Mouse (Mus musculus) heart, embryonic 16.5 days (tissue): ENCODE measurements around the gene Anapc16. TPM values are rescaled to one million over a fixed set of nuclear protein-coding genes. Genes with fewer than 3 reads are reported as not detected.

ENCODE experiments used
- ATAC-seq: fragments of 200-750 bp; cut with Nextera tagmentation; replicated peaks from 2 replicates; pipeline ENCODE4 v1.8.0; 2017; ENCODE audit warnings: moderate number of reproducible peaks; ENCODE audit not compliant: insufficient read depth, low FRiP score; ENCODE audit errors: extremely low read depth
- H3K27ac ChIP-seq: fragments of 300-500 bp; sonication (generic); 2 replicates; pipeline ENCODE4 v1.5.1; 2014; ENCODE audit warnings: mild to moderate bottlenecking, low read length, control low read depth, moderate library complexity
- H3K27me3 ChIP-seq: fragments of 300-500 bp; sonication (generic); 2 replicates; pipeline ENCODE4 v1.6.1; 2014; ENCODE audit warnings: low read length, mixed read lengths; ENCODE audit not compliant: control insufficient read depth, insufficient read depth
- H3K36me3 ChIP-seq: fragments of 300-500 bp; sonication (generic); 2 replicates; pipeline ENCODE4 v1.6.1; 2014; ENCODE audit not compliant: control insufficient read depth, insufficient read depth
- H3K4me1 ChIP-seq: fragments of 300-500 bp; sonication (generic); 2 replicates; pipeline ENCODE4 v1.6.1; 2014; ENCODE audit warnings: low read length, mixed read lengths; ENCODE audit not compliant: control insufficient read depth, insufficient read depth
- H3K4me2 ChIP-seq: fragments of 300-500 bp; sonication (generic); 2 replicates; pipeline ENCODE4 v1.6.1; 2014; ENCODE audit warnings: low read depth, mild to moderate bottlenecking, control low read depth, low read length
- H3K4me3 ChIP-seq: fragments of 300-500 bp; sonication (generic); 2 replicates; pipeline ENCODE4 v1.5.1; 2014; ENCODE audit warnings: mild to moderate bottlenecking, control low read depth, low read length
- H3K9ac ChIP-seq: fragments of 300-500 bp; sonication (generic); 2 replicates; pipeline ENCODE4 v1.6.1; 2014; ENCODE audit warnings: low read length, control low read depth
- H3K9me3 ChIP-seq: fragments of 300-500 bp; sonication (generic); replicated peaks from 2 replicates; pipeline ENCODE4 v1.6.1; 2016; ENCODE audit warnings: low read length; ENCODE audit not compliant: control insufficient read depth
- WGBS: fragments of 180-500 bp; shearing (Covaris S2); extraction: QIAGEN DNeasy Blood & Tissue Kit; methylation state at CpG from one replicate; pipeline ENCODE4 v1.1.7; 2014; 5-methylcytosine and 5-hydroxymethylcytosine counted together
- polyA plus RNA-seq: library from polyadenylated mRNA; unstranded; fragments of >200 nt; fragmentation: Nextera tagmentation; extraction: Ambion mirVana; gene quantifications from 2 replicates; pipeline ENCODE4 v1.2.1, GENCODE M21; 2015

Anapc16 gene
- polyA plus RNA-seq, 1 experiment from 2014 or later: 89.3 TPM

DNA sequence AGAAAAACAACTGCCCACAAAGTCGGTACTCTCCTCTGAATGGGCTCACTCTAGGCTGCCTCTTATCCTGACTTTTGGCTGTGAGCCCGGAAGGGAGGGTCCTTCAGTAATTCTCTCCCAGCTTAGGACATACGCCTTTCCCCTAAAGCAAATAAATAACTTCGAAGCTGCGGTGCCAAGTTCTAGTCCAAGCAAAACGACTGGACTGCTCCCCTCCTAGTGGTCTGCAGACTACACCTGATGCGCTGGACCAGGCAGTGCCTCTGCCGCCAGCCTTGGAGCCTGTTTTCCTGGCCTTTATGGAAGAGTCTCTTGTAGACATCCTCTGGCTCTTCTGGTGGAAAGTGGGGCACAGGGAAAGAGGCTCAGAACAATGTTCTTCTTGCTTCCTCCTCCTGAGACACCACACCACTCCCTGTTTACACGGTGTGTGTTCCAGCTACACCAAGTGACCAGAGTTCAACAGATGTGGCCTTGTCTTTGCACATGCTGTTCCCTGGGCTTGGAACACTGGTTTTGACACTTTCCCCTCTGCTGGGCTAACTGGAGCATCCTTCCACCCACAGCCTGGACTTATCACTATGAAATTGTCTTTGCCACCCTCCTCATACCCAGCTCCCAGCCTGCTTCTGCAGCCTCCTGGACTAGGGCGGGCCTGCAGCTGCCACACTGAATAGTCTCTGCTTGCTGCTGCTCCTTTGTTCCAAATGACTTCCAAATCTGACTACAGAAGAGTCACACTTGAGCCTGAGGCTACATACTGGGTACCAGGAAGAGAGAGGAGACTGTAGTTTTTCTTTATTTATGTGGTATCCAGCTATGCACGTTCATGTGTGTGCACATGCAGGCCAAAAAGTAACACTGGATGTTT, 23.8 kb downstream of the Anapc16 start:
- Histone ChIP-seq H3K9me3 (no peaks in the 10 kb centered on the region), H3K27ac (peak overlapping the region; percentile 81), H3K4me3 (no peak overlapping the region), H3K36me3 (no peaks in the 10 kb centered on the region), H3K27me3 (no peaks in the 10 kb centered on the region), H3K4me2 (no peak overlapping the region), H3K9ac (peak overlapping the region; percentile 47), H3K4me1 (peaks cover 60% of the 10 kb centered on the region)
- peak; percentile 57 for ATAC-seq
- 32% methylated on average over 11 of the region's 11 CpGs for WGBS

DNA sequence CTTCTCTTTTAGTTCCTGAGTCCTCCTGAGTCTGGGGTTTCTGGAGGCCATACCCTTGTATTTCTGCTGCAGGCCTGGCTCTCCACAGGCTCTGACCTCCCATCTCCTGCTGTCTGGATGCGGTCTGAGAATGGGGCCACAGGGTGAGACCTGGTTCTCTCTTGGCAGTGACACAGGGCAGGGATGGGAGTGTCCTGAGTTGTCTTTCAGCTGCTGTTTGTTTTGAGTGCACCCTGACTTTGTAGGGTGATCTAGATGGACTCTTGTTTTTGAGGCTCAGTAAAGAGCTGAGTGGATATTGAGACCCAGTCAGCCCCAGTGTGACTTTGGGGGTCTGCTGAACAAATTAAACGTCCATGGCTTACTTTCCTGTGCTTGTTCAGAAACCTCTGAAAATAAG, 24.5 kb downstream of the Anapc16 start:
- Histone ChIP-seq H3K4me2 (no peak overlapping the region; the same call in 1 of the 2 replicates), H3K27me3 (no peaks in the 10 kb centered on the region), H3K36me3 (no peaks in the 10 kb centered on the region), H3K9ac (peak overlapping the region; percentile 47), H3K4me3 (no peak overlapping the region), H3K4me1 (peaks cover 67% of the 10 kb centered on the region), H3K9me3 (no peaks in the 10 kb centered on the region), H3K27ac (peak overlapping the region; percentile 81)
- ATAC-seq: no peak
- WGBS: 40% methylated on average over 2 of the region's 2 CpGs

DNA sequence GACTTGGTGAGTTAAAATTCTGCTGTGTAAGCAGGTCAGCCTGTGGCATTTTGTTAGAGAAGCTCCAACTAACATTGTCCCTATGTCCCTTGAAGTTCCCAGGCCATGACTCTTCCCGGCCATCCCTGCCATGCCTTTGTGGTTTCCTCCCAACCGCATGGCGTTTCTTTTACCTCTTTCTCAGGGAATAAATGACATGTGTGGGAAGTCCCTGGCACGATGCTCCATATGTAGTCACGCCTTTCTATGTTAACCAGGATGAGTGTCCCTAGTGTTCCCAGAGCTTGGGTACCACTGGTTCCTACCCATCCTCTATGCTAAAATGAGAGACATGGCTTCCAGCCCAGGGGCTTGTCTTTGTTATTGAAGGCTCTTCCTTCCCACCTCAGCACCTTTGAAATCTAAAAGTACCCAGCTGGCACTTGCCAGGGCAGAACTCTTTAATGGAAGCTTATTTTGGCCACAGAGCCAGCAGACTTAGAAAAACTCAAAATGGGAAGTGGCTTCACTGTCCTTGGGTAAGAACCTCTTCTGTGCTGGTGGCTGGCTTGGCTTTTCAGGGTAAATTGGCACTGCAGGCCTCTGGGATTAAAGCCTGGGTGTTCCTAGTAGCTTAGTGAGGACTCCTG, 25.1 kb downstream of the Anapc16 start:
- Histone ChIP-seq H3K27ac (peak overlapping the region; percentile 81), H3K4me1 (peaks cover 69% of the 10 kb centered on the region), H3K4me2 (no peak overlapping the region), H3K4me3 (no peak overlapping the region), H3K9me3 (no peaks in the 10 kb centered on the region), H3K27me3 (no peaks in the 10 kb centered on the region), H3K9ac (peak overlapping the region; percentile 47; the same call in 1 of the 2 replicates), H3K36me3 (no peaks in the 10 kb centered on the region)
- ATAC-seq: no peak
- WGBS: 90% methylated on average over 5 of the region's 5 CpGs

DNA sequence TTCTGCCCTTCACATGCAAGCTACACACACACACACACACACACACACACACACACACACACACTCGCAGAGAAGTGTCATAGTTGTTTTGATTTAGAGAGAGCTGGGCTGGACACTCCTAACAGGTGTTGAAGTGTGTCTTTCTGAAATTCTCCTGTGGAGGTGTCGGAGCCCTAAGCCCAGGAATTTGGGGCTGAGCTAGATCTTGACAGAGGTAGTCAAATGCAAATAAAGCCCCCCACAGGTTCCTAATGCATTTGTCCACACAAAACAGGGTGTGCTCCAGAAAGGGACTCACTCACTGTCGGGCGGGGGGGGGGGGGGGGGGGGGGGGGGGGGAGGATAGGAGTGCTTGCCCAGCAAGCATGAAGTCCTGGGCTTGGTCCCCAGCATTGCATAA, 25.8 kb downstream of the Anapc16 start:
- no peaks in the 10 kb centered on the region for H3K9me3 ChIP-seq

DNA sequence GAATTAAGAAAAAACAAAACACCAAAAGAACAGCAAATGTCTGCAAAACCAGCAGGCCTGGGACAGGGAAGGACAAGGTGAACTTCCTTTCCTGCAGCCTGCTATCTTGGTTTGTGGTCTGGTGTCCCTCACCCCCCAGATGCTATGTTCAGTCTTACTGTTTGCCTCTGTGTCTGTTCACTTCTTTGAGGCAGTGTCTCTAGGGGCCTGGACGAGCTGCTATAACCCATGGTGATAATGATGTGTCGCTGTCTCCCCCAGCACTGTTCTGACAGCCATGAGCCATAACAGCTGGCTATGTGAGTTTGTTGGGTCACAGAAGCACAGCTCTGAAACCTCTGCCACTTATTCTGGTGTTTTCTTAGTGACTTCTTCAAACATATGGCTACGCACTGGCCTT, 28.1 kb downstream of the Anapc16 start:
- Histone ChIP-seq H3K9ac (peak overlapping the region; percentile 48), H3K4me1 (peaks cover 70% of the 10 kb centered on the region), H3K4me3 (no peak overlapping the region), H3K36me3 (no peaks in the 10 kb centered on the region), H3K4me2 (peak overlapping the region; percentile 38), H3K27me3 (no peaks in the 10 kb centered on the region), H3K9me3 (no peaks in the 10 kb centered on the region), H3K27ac (peak overlapping the region; percentile 88)
- 43% methylated on average over 3 of the region's 3 CpGs for WGBS
- ATAC-seq: peak; percentile 25

More for the DNA sequence above, 25.8 kb downstream of the Anapc16 start:
- H3K27me3 ChIP-seq: no peaks in the 10 kb centered on the region
- ATAC-seq: no peak
- no peaks in the 10 kb centered on the region for H3K36me3 ChIP-seq
- no peak overlapping the region for H3K9ac ChIP-seq
- H3K4me2 ChIP-seq: no peak overlapping the region
- 64% methylated on average over 2 of the region's 4 CpGs for WGBS
- H3K4me3 ChIP-seq: no peak overlapping the region
- H3K27ac ChIP-seq: no peak overlapping the region
- peaks cover 67% of the 10 kb centered on the region for H3K4me1 ChIP-seq

DNA sequence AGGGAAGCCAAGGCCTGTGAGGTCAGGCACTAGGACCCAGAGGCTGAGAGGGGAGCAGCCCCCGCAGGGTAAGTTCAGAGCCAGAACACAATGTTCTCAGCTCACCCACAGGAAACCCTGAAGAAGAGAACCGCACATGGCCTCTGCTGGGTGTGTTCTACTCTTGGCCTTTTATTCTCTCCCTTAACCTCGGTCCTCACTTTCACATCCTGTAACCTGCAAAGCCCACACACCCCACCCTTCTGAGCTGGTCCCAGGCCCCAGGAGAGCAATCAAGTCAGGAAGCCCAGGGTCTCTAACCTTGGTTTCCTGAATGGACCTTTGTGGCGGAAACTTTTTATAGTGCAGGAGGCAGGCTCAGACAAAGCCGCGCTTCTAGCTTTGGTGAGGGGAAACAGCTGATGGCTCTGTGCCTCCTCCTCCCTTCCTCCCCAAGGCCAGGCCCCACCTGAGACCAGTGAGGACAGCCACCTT, 28.7 kb downstream of the Anapc16 start:
- 18% methylated on average over 6 of the region's 6 CpGs for WGBS
- peak overlapping the region; percentile 48 for H3K9ac ChIP-seq
- peaks cover 70% of the 10 kb centered on the region for H3K4me1 ChIP-seq
- H3K27me3 ChIP-seq: no peaks in the 10 kb centered on the region
- no peaks in the 10 kb centered on the region for H3K36me3 ChIP-seq
- peak overlapping the region; percentile 38 for H3K4me2 ChIP-seq
- peak overlapping the region; percentile 88 for H3K27ac ChIP-seq
- no peaks in the 10 kb centered on the region for H3K9me3 ChIP-seq
- H3K4me3 ChIP-seq: no peak overlapping the region
- ATAC-seq: peak; percentile 56

DNA sequence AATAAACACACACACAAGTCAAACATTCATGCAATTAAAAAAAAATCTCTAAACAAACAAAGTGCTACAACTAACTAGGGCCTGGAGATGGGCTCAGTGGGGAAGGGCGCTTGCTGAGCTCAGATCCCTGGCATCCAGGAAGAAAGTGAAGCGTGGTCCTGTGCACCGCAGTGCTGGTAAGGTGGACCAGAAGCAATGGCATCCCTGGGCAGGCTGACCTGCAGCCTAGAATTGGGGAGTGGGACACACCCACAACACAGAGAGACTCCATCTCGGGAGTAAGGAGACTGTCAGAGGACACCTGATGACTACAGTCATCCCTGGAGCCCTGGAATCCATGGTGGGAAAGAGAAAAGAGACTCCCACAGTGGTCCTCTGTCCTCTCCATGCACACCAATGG, 29.5 kb downstream of the Anapc16 start:
- Histone ChIP-seq H3K9me3 (no peaks in the 10 kb centered on the region), H3K4me1 (peaks cover 61% of the 10 kb centered on the region), H3K36me3 (no peaks in the 10 kb centered on the region), H3K9ac (no peak overlapping the region), H3K27me3 (no peaks in the 10 kb centered on the region), H3K4me2 (no peak overlapping the region), H3K4me3 (no peak overlapping the region), H3K27ac (peak overlapping the region; percentile 88)
- no peak for ATAC-seq
- 90% methylated on average over 4 of the region's 4 CpGs for WGBS

DNA sequence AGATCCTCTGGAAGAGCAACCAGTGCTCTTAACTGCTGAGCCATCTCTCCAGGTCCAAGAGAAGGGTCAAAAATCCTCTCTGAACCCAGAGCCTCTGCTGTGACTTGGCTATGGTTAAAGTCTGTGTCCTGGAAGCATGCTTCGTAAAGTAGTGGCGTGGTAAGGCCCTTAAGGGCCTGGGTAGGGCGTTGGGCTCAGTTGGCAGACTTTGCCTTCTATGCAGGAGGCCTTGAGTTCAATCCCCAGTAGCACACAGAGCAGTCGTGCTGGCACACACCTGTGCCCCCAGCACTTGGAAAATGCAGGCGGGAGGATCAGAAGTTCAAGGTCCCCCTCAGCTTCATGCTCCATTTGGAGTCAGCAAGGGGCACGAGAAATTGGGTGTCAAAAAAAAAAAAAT, 29.9 kb downstream of the Anapc16 start:
- Histone ChIP-seq H3K4me1 (peaks cover 57% of the 10 kb centered on the region), H3K4me2 (no peak overlapping the region), H3K9ac (no peak overlapping the region), H3K36me3 (no peaks in the 10 kb centered on the region), H3K27me3 (no peaks in the 10 kb centered on the region), H3K27ac (peak overlapping the region; percentile 1; the same call in 1 of the 2 replicates), H3K4me3 (no peak overlapping the region), H3K9me3 (no peaks in the 10 kb centered on the region)
- 91% methylated on average over 6 of the region's 6 CpGs for WGBS
- ATAC-seq: no peak

DNA sequence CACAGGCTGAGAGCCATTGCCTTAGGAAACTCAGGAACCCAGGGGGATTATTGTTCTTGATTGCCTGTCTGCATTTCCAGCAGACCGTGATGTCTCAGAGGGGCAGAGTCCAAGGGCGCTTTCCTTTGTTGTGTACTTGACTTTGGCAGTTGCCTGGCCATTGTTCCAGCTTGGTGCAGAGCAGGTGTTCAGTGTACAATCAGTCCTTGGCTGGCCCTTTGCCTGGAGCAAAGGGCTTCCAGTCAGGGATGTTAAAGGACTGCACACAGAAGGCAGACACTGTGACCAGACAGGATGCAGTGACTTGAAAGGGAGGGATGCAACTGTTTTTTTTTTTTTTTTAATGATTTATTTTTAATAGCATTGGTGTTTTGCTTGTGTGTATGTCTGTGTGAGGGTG, 30.4 kb downstream of the Anapc16 start:
- no peak overlapping the region for H3K9ac ChIP-seq
- peaks cover 55% of the 10 kb centered on the region for H3K4me1 ChIP-seq
- no peaks in the 10 kb centered on the region for H3K36me3 ChIP-seq
- 39% methylated on average over 2 of the region's 2 CpGs for WGBS
- no peak for ATAC-seq
- H3K27me3 ChIP-seq: no peaks in the 10 kb centered on the region
- H3K4me2 ChIP-seq: no peak overlapping the region
- no peaks in the 10 kb centered on the region for H3K9me3 ChIP-seq
- H3K27ac ChIP-seq: peak overlapping the region; percentile 1; the same call in 1 of the 2 replicates
- no peak overlapping the region for H3K4me3 ChIP-seq
